Mouse (Mus musculus): Measurements from ENCODE around the gene Syne2.

DNA sequence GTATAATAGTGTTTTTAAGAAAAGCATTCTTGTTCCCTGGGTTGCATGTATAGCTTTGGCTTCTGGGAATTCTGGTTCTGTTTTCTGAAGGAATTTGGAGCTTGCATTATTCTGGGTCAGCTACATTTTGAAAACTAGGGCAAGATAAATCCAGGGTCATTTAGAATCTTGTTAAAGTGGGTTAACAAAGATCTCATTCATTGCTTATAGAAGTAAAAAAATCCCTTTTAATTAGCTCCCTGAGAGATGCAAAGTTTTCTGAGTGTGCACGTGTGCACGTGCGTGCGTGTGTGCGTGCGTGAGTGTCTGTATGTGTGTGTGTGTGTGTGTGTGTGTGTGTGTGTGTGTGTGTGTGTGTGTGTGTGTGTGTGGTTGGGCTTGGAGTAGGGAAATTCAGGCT is 42.9 kb downstream of the Syne2 start:
- TF ChIP-seq POLR2A (IDR thresholded peaks at IDR 0.05; ENCODE audit: borderline replicate concordance, extremely low read depth, low read depth, low read length): no peak
- no peak for TF ChIP-seq CTCF (IDR thresholded peaks at IDR 0.05; ENCODE audit: insufficient read depth, low read length)
